Mouse (Mus musculus) kidney, adult 2 months (tissue): Measurements from ENCODE around the gene Asxl1.

Source experiments
- CTCF ChIP-seq: fragments of 200-500 bp; conservative IDR thresholded peaks from 2 replicates; pipeline ENCODE4 v1.5.1; 2011; ENCODE audit warnings: low read depth, mild to moderate bottlenecking, control low read depth, low read length, moderate library complexity, mixed read lengths; ENCODE audit not compliant: insufficient read depth, insufficient read length
- POLR2A ChIP-seq: fragments of 200-500 bp; IDR thresholded peaks from one replicate; pipeline ENCODE4 v1.6.1; 2011; ENCODE audit warnings: low read depth, low read length, control low read depth

GRCm38 (mm10) chr2:153440755-153441154 lies 95.1 kb downstream of the Asxl1 start:
- TF ChIP-seq CTCF (no peak), POLR2A (no peak)
